Mouse (Mus musculus): ENCODE measurements around the gene Bscl2.

DNA sequence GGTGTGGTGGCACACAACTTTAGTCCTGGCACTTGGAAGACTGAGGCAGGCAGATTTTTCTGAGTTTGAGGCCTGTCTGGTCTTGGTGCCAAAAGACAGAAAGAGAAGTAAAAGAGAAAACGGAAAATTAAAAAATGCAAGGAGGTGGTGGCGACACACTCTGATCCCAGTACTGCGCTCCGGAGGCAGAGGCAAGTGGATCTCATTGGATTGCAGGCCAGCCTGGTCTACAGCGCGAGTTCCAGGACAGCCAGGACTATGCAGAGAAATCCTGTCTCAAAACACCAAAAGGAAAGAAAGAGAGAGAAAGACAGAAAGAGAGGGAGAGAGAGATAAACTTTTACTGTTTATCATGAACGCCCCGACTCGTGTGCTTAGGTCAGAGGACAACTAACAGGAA, 33.6 kb downstream of the Bscl2 start:
- TF ChIP-seq CTCF (IDR thresholded peaks at IDR 0.05; ENCODE audit: control insufficient read depth, insufficient read depth, insufficient replicate concordance, low read depth, low read length): no peak
- no peak for TF ChIP-seq POLR2A (IDR thresholded peaks at IDR 0.05; ENCODE audit: control insufficient read depth, low read depth, low read length)

Measured in testis, adult 2 months (tissue).